Mouse (Mus musculus) midbrain, embryonic 14.5 days (tissue): ENCODE results near the gene Stxbp6. TPM values are rescaled to one million over a fixed set of nuclear protein-coding genes. Genes with fewer than 3 reads are reported as not detected.

Source experiments
- ATAC-seq: fragments of 200-750 bp; cut with Nextera tagmentation; 2 replicates; pipeline ENCODE4 v1.8.0; 2017; ENCODE audit warnings: moderate number of reproducible peaks, moderate library complexity; ENCODE audit not compliant: low FRiP score, low TSS enrichment
- DNase-seq: peaks from one replicate; pipeline ENCODE4 v3.0.0-alpha.2; 2015
- H3K27ac ChIP-seq: fragments of 300-500 bp; sonication (generic); replicated peaks from 2 replicates; pipeline ENCODE4 v1.5.1; 2014; ENCODE audit warnings: mild to moderate bottlenecking, low read depth, low read length, moderate library complexity
- H3K27me3 ChIP-seq: fragments of 300-500 bp; sonication (generic); 2 replicates; pipeline ENCODE4 v1.6.1; 2014; ENCODE audit warnings: low read length, control low read depth, mixed read lengths; ENCODE audit not compliant: control insufficient read depth, insufficient read depth
- H3K36me3 ChIP-seq: fragments of 300-500 bp; sonication (generic); 2 replicates; pipeline ENCODE4 v1.6.1; 2014; ENCODE audit warnings: low read length, control low read depth; ENCODE audit not compliant: control insufficient read depth, insufficient read depth
- H3K4me1 ChIP-seq: fragments of 300-500 bp; sonication (generic); 2 replicates; pipeline ENCODE4 v1.6.1; 2014; ENCODE audit warnings: mild to moderate bottlenecking, antibody characterized with exemption, low read length, control low read depth; ENCODE audit not compliant: control insufficient read depth, insufficient read depth
- H3K4me2 ChIP-seq: fragments of 300-500 bp; sonication (generic); 2 replicates; pipeline ENCODE4 v1.6.1; 2014; ENCODE audit warnings: mild to moderate bottlenecking, low read length, moderate library complexity
- H3K4me3 ChIP-seq: fragments of 300-500 bp; sonication (generic); replicated peaks from 2 replicates; pipeline ENCODE4 v1.5.1; 2014; ENCODE audit warnings: low read depth, low read length
- H3K9ac ChIP-seq: fragments of 300-500 bp; sonication (generic); replicated peaks from 2 replicates; pipeline ENCODE4 v1.6.1; 2014; ENCODE audit warnings: mild to moderate bottlenecking, low read length, moderate library complexity
- H3K9me3 ChIP-seq: fragments of 300-500 bp; sonication (generic); 2 replicates; pipeline ENCODE4 v1.6.1; 2016; ENCODE audit warnings: low read length, control low read depth, mixed read lengths; ENCODE audit not compliant: control insufficient read depth
- WGBS: fragments of 180-500 bp; shearing (Covaris S2); extraction: QIAGEN DNeasy Blood & Tissue Kit; methylation state at CpG from one replicate; pipeline ENCODE4 v1.1.7; 2014; 5-methylcytosine and 5-hydroxymethylcytosine counted together
- polyA plus RNA-seq: library from polyadenylated mRNA; unstranded; fragments of >200 nt; fragmentation: Nextera tagmentation; extraction: Ambion mirVana; gene quantifications from 2 replicates; pipeline ENCODE4 v1.2.1, GENCODE M21; 2014

Stxbp6 gene
- polyA plus RNA-seq, 1 experiment from 2014 or later = 15.6 TPM

DNA sequence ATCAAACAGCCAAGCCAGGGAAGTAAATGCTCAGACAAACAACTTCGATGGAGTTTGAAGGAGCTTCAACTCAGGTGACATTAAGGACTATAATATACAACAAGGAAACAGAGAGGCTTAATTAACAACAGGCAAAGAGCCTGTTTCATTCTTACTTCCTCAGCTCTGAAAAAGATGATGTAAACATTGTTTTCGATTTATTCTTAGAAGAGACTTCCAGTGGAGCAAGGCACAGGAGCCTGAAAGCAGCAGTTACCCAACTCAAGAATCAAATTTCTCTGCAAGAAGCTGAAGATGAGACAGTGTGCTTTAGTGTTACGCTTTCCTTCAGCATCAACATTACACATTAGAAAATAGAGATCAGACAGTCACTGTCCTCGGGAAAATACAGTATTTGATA is 160.7 kb downstream of the Stxbp6 start:
- DNase-seq = no peak
- Histone ChIP-seq H3K27me3 (no peaks in the 10 kb centered on the region), H3K4me1 (no peaks in the 10 kb centered on the region), H3K27ac (no peak overlapping the region), H3K4me3 (no peak overlapping the region), H3K9ac (no peak overlapping the region), H3K9me3 (no peaks in the 10 kb centered on the region), H3K4me2 (no peak overlapping the region), H3K36me3 (no peaks in the 10 kb centered on the region)
- 93% methylated on average over 4 of the region's 4 CpGs for WGBS
- ATAC-seq = no peak

DNA sequence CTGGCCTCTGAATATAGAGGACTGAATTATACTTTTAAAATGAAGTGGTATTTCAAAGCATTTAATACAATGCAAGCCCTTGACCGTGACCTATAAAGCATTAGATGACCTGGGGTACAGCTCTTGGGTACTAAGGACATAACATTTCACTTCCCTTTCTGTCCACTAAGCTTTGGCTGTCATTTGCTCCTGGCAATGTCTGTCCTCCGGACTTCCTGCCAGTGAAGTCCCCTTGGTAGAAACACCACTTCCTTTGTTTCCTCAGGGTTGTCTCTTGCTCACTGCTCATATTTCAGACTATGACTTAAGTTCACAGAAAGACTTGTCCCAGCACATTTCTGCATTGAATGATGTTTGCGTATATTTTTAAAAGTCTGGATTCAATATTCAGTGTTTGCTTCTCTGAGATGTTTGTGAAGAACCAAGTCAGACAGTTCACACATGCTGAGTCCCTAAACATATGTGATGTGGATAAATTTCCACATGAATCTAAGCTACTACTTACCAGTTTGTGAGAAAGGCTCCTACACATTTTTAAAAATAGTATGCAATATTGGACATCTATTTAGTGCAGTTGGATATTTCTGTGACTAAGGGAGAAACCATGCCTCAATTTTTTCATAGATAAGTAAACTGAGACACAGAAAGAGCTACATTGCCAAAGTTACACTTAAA is 166.3 kb downstream of the Stxbp6 start:
- H3K9me3 ChIP-seq = no peaks in the 10 kb centered on the region
- ATAC-seq = no peak
- DNase-seq = no peak
- no peaks in the 10 kb centered on the region for H3K27me3 ChIP-seq
- no peak overlapping the region for H3K4me3 ChIP-seq
- WGBS = 80% methylated on average over 3 of the region's 3 CpGs
- H3K27ac ChIP-seq = no peak overlapping the region
- H3K9ac ChIP-seq = no peak overlapping the region
- H3K36me3 ChIP-seq = no peaks in the 10 kb centered on the region
- H3K4me1 ChIP-seq = no peaks in the 10 kb centered on the region
- no peak overlapping the region for H3K4me2 ChIP-seq

DNA sequence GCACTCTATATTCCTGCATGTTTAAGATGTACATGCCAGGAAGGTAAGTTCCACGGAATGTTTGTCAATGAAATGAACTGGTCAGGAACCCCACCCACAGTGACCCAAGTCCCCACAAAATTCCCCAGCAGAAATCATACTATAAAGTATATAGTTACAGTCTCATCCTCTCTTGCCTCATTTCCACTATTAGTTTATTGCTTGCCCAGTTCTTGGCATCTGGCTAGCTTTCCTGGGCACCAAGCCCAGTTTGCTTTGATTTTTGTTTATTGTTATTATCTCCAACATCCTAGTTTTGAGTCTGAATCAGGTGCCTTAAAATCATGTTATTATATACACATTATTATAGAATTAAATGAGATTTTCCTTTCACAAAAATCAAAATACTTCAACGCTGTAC is 168.5 kb downstream of the Stxbp6 start:
- ATAC-seq = no peak
- DNase-seq = no peak
- no peaks in the 10 kb centered on the region for H3K27me3 ChIP-seq
- no peak overlapping the region for H3K27ac ChIP-seq
- no peaks in the 10 kb centered on the region for H3K4me1 ChIP-seq
- no peak overlapping the region for H3K4me2 ChIP-seq
- no peaks in the 10 kb centered on the region for H3K9me3 ChIP-seq
- H3K4me3 ChIP-seq = no peak overlapping the region
- 91% methylated on average over 2 of the region's 2 CpGs for WGBS
- no peak overlapping the region for H3K9ac ChIP-seq
- no peaks in the 10 kb centered on the region for H3K36me3 ChIP-seq

DNA sequence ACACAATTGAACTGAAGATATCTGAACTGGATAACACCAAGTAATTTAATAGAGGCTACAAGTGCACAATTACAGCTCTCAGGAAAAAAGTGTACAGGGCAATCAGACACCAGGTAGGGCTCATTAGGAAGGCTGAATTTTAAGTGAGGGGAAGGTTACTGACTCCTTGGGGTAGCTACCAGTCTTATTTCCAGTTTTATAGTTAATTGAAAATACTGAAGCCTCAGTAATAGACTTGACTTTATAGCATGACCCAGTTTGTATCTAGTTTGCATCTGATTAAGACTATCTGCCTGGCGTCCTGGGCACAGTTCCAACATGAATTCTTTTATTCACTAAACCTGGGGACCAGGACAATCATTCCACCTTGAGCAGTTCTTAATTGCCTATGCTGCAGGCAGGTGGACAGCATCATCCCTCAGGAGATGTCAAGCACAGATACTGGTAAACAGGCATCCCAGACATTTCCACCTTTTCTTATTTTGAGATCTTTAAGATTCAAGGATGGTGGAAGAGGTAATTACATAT is 171.2 kb downstream of the Stxbp6 start:
- WGBS = 48% methylated on average over 1 of the region's 1 CpGs
- Histone ChIP-seq H3K9ac (no peak overlapping the region), H3K4me3 (no peak overlapping the region), H3K27me3 (no peaks in the 10 kb centered on the region), H3K4me1 (no peaks in the 10 kb centered on the region), H3K4me2 (no peak overlapping the region), H3K9me3 (no peaks in the 10 kb centered on the region), H3K27ac (no peak overlapping the region), H3K36me3 (no peaks in the 10 kb centered on the region)
- no peak for ATAC-seq
- peak; percentile 43 for DNase-seq

DNA sequence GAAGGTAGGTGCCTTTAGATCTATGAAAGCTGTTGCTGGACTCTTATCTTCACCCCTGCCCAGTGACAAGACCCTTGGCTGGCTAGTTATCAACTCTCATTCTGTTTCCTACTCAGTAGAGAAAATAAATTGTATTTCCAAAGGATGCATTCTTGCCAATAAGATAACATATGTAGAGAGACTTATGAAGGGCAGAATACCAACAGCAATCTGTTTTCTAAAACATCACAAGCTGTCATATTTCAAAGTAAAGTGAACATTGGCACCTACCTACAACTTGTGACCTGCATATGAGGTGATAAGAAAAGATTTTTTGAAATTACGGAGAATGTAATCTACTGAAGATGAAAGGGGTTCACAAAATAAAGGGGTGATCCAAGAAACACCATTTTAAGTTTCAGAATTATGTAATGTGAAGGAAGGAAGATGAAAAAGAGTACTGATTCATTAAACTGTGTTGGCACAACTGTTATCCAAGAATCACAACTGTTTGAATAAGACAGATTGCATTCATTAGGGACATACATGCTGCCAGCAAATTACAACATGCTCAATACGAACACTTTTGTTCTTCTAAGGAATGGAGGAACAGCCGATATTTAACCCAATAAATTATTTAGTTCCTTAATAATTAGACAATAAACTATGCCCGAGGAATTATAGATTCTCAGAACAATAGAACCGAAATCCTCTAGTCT is 175.2 kb downstream of the Stxbp6 start:
- H3K9ac ChIP-seq = no peak overlapping the region
- no peaks in the 10 kb centered on the region for H3K9me3 ChIP-seq
- no peaks in the 10 kb centered on the region for H3K4me1 ChIP-seq
- DNase-seq = no peak
- H3K27ac ChIP-seq = no peak overlapping the region
- H3K4me2 ChIP-seq = no peak overlapping the region
- 89% methylated on average over 5 of the region's 5 CpGs for WGBS
- H3K4me3 ChIP-seq = no peak overlapping the region
- no peaks in the 10 kb centered on the region for H3K36me3 ChIP-seq
- no peak for ATAC-seq
- H3K27me3 ChIP-seq = no peaks in the 10 kb centered on the region

DNA sequence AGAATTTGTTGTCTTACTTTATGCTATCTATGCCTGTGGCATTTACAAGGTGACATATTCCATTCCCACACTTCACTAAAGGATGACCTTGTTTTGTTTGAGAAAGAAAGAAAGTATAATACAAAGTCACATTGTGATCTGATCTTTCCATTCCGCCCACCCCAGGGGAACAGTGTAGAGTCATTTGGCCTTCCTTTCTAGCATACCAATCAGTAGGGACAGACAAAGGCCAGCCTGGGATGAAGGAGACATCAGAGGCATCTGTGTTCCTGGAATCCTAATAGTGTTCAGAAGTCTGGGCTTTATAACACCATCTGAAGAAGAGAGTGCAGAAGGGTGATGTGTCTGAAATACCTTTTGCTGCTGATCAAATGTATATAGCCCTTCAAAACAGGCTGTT is 178.0 kb downstream of the Stxbp6 start:
- no peak overlapping the region for H3K4me3 ChIP-seq
- H3K4me1 ChIP-seq = no peaks in the 10 kb centered on the region
- no peak overlapping the region for H3K9ac ChIP-seq
- no peaks in the 10 kb centered on the region for H3K36me3 ChIP-seq
- ATAC-seq (no peak), DNase-seq (peak; percentile 17)
- H3K9me3 ChIP-seq = no peaks in the 10 kb centered on the region
- 85% methylated on average over 1 of the region's 1 CpGs for WGBS
- no peak overlapping the region for H3K27ac ChIP-seq
- no peak overlapping the region for H3K4me2 ChIP-seq
- no peaks in the 10 kb centered on the region for H3K27me3 ChIP-seq

DNA sequence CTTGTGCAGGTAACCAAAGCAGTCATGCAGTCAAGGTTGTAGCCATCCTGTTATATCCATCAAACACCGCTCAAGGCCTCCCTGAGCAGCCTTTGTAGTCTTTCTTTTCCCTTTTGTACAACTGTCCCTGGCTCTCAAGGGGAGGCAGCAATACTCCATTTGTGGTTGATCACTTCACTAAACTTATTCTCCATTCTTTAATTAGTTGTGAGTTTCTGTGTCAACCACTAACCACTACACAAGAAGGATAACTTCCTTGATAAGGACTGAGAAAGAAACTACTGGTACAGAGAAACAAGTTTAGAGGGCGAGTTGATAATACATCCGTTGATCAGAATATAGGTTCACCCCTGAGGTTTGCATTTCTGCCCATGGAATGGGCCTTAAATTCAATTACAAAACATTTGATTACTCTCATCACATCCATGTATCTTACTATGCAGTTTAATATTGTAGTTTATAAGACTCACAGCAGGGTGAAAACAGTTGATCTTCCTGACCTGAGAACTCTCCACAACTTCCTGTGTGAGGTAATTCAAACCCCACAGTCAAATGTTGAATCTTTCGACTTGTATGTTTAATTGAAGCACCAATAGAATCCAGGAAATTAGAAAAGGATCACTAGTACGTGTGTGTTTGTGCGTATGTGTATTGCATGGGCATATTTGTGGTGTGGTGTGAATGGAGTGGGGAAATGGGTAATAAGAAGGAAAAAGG is 184.7 kb downstream of the Stxbp6 start:
- DNase-seq = no peak
- Histone ChIP-seq H3K4me1 (no peaks in the 10 kb centered on the region), H3K4me2 (no peak overlapping the region), H3K9ac (no peak overlapping the region), H3K27ac (no peak overlapping the region), H3K27me3 (no peaks in the 10 kb centered on the region), H3K4me3 (no peak overlapping the region), H3K36me3 (no peaks in the 10 kb centered on the region), H3K9me3 (no peaks in the 10 kb centered on the region)
- WGBS = 91% methylated on average over 6 of the region's 6 CpGs
- ATAC-seq = no peak

DNA sequence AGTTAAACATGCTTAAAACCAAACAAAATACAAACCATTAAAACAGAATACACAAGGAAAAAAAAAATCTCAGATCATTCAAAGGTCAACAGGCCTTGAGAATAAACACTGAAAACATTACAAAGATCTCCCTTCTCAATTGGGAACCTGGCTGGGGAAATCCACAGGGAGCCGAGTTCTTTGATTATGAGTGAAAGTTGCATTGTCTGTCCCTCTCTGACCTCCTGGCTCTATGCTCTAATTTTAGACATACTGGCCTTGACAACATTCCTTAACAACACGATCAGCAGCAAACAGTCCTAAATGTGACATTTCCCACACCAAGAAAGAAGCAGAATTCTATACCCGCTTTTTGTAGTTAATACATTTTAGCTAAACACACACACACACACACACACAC is 187.7 kb downstream of the Stxbp6 start:
- Histone ChIP-seq H3K36me3 (no peaks in the 10 kb centered on the region), H3K9me3 (no peaks in the 10 kb centered on the region), H3K27ac (no peak overlapping the region), H3K4me2 (no peak overlapping the region), H3K27me3 (no peaks in the 10 kb centered on the region), H3K4me3 (no peak overlapping the region), H3K4me1 (no peaks in the 10 kb centered on the region), H3K9ac (no peak overlapping the region)
- ATAC-seq = no peak
- no peak for DNase-seq
- 26% methylated on average over 3 of the region's 3 CpGs for WGBS
